Mouse (Mus musculus) lung, embryonic 16.5 days (tissue): Measurements from ENCODE around the gene Bloc1s5. TPM values are rescaled to one million over a fixed set of nuclear protein-coding genes. Genes with fewer than 3 reads are reported as not detected.

Experiments
- ATAC-seq: fragments of 200-750 bp; cut with Nextera tagmentation; 2 replicates; pipeline ENCODE4 v1.8.0; 2017; ENCODE audit warnings: low read depth, mild to moderate bottlenecking, moderate library complexity
- H3K27ac ChIP-seq: fragments of 300-500 bp; sonication (generic); 2 replicates; pipeline ENCODE4 v1.5.1; 2014; ENCODE audit warnings: mild to moderate bottlenecking, control low read depth, low read length
- H3K27me3 ChIP-seq: fragments of 300-500 bp; sonication (generic); 2 replicates; pipeline ENCODE4 v1.6.1; 2014; ENCODE audit warnings: low read depth, low read length, mixed read lengths; ENCODE audit not compliant: control insufficient read depth, insufficient read depth
- H3K36me3 ChIP-seq: fragments of 300-500 bp; sonication (generic); 2 replicates; pipeline ENCODE4 v1.6.1; 2014; ENCODE audit warnings: low read length; ENCODE audit not compliant: control insufficient read depth, insufficient read depth
- H3K4me1 ChIP-seq: fragments of 300-500 bp; sonication (generic); replicated peaks from 2 replicates; pipeline ENCODE4 v1.6.1; 2014; ENCODE audit warnings: low read length, mixed read lengths; ENCODE audit not compliant: control insufficient read depth, insufficient read depth
- H3K4me2 ChIP-seq: fragments of 300-500 bp; sonication (generic); 2 replicates; pipeline ENCODE4 v1.6.1; 2014; ENCODE audit warnings: low read depth, low read length, control low read depth
- H3K4me3 ChIP-seq: fragments of 300-500 bp; sonication (generic); 2 replicates; pipeline ENCODE4 v1.5.1; 2014; ENCODE audit warnings: mild to moderate bottlenecking, low read length, control low read depth
- H3K9ac ChIP-seq: fragments of 300-500 bp; sonication (generic); 2 replicates; pipeline ENCODE4 v1.6.1; 2014; ENCODE audit warnings: low read length, control low read depth
- H3K9me3 ChIP-seq: fragments of 300-500 bp; sonication (generic); 2 replicates; pipeline ENCODE4 v1.6.1; 2016; ENCODE audit warnings: low read length; ENCODE audit not compliant: control insufficient read depth
- WGBS: fragments of 180-500 bp; shearing (Covaris S2); extraction: QIAGEN DNeasy Blood & Tissue Kit; methylation state at CpG from one replicate; pipeline ENCODE4 v1.1.7; 2014; 5-methylcytosine and 5-hydroxymethylcytosine counted together
- polyA plus RNA-seq: library from polyadenylated mRNA; unstranded; fragments of >200 nt; fragmentation: Nextera tagmentation; extraction: Ambion mirVana; gene quantifications from 2 replicates; pipeline ENCODE4 v1.2.1, GENCODE M21; 2015

The Bloc1s5 gene
- polyA plus RNA-seq, 1 experiment from 2014 or later = 19.5 TPM

DNA sequence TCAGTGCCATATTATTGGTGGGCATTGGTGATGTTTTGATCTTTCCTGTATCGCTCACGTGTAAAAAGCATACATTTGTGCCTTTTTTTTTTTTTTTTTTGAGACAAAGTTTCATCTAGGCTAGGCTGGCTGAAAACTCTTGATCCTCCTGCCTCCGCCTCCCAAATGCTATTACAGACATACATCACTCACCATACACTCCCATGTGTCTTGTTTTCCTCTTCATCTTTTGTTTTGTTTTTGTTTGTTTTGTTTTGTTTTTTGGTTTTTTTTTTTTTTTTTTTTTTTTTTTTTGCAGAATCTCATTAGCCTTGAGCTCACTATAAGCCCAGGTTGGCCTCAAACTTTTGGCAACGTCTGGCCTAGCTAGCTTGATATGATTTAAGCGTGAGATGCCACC, 47.6 kb downstream of the Bloc1s5 start:
- Histone ChIP-seq H3K27me3 (no peaks in the 10 kb centered on the region), H3K4me3 (no peak overlapping the region), H3K36me3 (no peaks in the 10 kb centered on the region), H3K9me3 (no peaks in the 10 kb centered on the region), H3K9ac (no peak overlapping the region), H3K4me1 (no peaks in the 10 kb centered on the region), H3K27ac (no peak overlapping the region), H3K4me2 (no peak overlapping the region)
- 89% methylated on average over 5 of the region's 5 CpGs for WGBS
- no peak for ATAC-seq

DNA sequence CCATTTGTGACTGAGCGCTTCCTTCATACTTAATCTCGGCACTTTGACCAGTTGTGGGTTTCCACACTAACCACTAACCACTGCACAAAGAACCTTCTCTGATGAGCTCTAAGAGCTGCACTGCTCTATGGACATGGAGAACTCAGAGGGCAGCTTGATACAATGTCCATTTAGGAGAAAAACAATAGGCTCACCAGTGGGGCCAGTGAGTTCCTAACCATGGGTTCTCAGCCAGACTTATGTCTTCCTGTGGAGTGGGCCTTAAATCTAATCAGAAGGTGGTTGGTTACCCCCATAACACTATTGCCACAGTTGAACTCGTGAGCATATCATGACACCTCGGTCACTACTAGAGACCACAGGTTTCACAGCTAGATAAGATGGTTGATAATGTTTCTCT, 48.5 kb downstream of the Bloc1s5 start:
- whole genome bisulfite sequencing = 89% methylated on average over 4 of the region's 4 CpGs
- H3K4me1 ChIP-seq = no peaks in the 10 kb centered on the region
- no peak overlapping the region for H3K4me3 ChIP-seq
- H3K36me3 ChIP-seq = no peaks in the 10 kb centered on the region
- H3K9me3 ChIP-seq = no peaks in the 10 kb centered on the region
- no peaks in the 10 kb centered on the region for H3K27me3 ChIP-seq
- H3K4me2 ChIP-seq = no peak overlapping the region
- no peak overlapping the region for H3K27ac ChIP-seq
- ATAC-seq = no peak
- no peak overlapping the region for H3K9ac ChIP-seq

DNA sequence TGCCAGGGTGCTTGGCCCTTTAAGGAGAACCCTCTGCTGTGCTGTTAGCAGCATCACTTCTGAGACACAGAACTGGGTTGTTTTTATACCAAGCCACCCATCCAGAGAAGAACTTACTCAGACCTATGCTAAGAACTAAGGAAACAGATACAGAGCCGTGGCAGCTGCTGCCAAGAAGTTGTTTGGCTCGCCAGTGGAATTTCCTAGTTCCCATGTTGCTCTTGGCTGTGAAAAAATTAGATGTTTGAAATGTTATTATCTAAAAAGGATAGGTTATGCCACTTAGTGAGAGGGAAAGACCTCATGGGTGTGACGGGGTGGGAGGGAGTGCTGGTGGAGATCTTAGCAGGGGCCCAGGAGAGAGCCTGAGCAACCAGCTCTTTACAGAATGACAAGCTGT, 52.1 kb downstream of the Bloc1s5 start:
- H3K27ac ChIP-seq = no peak overlapping the region
- H3K4me1 ChIP-seq = 0 out of 2 replicates have a peak, but pooled peaks cover 2% of the 10 kb centered on the region
- H3K27me3 ChIP-seq = no peaks in the 10 kb centered on the region
- H3K4me3 ChIP-seq = no peak overlapping the region
- no peak for ATAC-seq
- H3K9ac ChIP-seq = no peak overlapping the region
- H3K9me3 ChIP-seq = no peaks in the 10 kb centered on the region
- H3K36me3 ChIP-seq = no peaks in the 10 kb centered on the region
- 29% methylated on average over 3 of the region's 3 CpGs for WGBS
- H3K4me2 ChIP-seq = no peak overlapping the region

DNA sequence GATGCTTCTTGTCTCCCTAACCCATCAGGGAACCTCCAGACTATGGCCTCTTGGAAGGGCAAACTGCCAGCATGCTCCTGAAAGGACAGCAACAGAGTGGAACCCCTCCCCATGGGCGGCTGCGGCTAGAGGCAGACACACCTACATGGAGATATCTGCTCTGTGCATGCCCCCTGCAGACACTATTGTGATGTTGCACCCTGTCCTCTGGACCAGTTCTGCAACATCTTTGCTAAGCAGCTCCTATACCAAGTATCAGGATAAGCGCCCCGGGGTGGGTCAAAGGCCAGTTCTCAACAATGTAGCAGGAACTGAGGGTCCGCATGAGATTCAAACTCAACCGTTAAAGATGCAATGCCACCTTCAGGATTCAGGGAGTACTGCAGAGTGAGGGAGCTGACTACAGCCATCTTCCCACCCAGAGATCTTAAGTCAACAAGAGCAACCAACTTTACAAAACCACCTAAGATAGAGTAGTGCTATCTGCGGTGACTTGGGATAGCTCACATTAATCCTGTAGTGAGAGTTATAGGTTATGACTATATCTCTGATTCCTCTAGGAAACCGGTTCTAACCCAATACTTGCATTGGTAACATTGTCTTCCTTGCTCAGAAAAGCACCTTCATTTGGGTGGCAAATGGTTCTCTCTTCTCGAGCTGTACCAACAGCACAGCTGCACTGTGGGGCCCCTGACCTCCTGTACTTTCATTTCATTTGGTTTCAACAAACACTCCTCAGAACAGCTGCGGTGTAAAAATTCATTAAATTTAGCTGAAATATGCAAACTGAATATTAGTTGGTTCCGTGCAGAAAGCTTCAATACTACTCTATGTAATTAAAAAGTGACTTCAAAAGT, 54.1 kb downstream of the Bloc1s5 start:
- WGBS = 41% methylated on average over 11 of the region's 11 CpGs
- Histone ChIP-seq H3K4me2 (peak overlapping the region; percentile 38), H3K9me3 (no peaks in the 10 kb centered on the region), H3K4me3 (peak overlapping the region; percentile 16), H3K27ac (no peak overlapping the region), H3K4me1 (0 out of 2 replicates have a peak, but pooled peaks cover 2% of the 10 kb centered on the region), H3K9ac (no peak overlapping the region), H3K27me3 (no peaks in the 10 kb centered on the region), H3K36me3 (no peaks in the 10 kb centered on the region)
- ATAC-seq = peak; percentile 82

DNA sequence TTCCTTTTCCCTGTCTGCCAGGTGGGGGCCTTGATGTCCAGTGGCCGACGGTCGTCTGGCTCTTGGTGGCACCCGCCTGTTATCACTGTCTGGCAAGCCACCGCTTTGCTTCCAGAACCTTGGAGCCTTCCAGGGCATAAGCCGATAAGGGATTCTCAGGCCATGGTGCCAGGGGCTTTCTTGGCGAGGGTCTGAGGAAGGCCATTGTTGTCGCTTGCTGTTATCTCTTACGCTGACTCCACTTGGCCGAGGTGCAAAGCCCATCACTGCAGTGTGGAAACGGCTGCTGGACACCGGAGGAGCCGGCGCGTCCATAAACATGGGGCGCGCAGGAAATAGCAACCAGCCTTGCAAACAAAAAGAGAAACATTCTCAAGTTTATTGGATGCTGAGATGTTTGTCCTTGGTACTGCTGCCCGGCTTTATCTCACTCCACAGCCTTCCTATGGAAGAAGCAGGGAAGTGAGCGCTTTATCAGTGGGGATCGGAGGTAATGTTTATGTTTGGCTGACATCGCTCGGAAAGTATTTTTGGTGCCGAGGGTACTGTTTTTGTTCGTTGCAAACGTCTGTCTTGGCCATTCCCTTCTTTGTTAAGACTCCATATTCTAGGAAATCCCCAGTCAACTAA, 54.8 kb downstream of the Bloc1s5 start:
- WGBS = 39% methylated on average over 25 of the region's 25 CpGs
- peak overlapping the region; percentile 38 for H3K4me2 ChIP-seq
- H3K36me3 ChIP-seq = no peaks in the 10 kb centered on the region
- ATAC-seq = peak; percentile 71
- H3K27me3 ChIP-seq = no peaks in the 10 kb centered on the region
- H3K4me1 ChIP-seq = 0 out of 2 replicates have a peak, but pooled peaks cover 2% of the 10 kb centered on the region
- no peaks in the 10 kb centered on the region for H3K9me3 ChIP-seq
- H3K27ac ChIP-seq = peak overlapping the region; percentile 37; the same call in 1 of the 2 replicates
- H3K9ac ChIP-seq = no peak overlapping the region
- H3K4me3 ChIP-seq = peak overlapping the region; percentile 16

DNA sequence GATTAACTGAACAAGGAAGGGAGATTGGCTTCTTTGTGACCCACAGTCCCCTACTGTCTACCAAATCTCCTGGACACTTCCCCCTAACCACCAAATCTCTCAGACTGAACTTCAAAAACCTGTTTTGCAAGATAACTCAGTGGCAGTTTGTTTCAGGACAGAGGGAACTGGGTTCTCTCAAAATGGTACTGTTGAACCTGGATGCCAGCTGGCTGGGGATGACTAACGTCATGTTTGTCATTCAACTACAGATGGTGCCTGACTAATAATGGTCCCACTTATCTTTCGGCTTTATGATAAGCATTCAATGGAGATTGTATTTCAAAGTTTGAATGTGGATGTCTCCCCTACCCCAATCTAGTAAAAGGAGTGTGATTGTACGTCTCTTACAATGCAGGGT, 60.2 kb downstream of the Bloc1s5 start:
- H3K4me2 ChIP-seq = no peak overlapping the region
- H3K27ac ChIP-seq = no peak overlapping the region
- no peaks in the 10 kb centered on the region for H3K27me3 ChIP-seq
- 47% methylated on average over 3 of the region's 3 CpGs for WGBS
- H3K9ac ChIP-seq = no peak overlapping the region
- no peaks in the 10 kb centered on the region for H3K4me1 ChIP-seq
- no peak for ATAC-seq
- no peaks in the 10 kb centered on the region for H3K36me3 ChIP-seq
- no peak overlapping the region for H3K4me3 ChIP-seq
- no peaks in the 10 kb centered on the region for H3K9me3 ChIP-seq

DNA sequence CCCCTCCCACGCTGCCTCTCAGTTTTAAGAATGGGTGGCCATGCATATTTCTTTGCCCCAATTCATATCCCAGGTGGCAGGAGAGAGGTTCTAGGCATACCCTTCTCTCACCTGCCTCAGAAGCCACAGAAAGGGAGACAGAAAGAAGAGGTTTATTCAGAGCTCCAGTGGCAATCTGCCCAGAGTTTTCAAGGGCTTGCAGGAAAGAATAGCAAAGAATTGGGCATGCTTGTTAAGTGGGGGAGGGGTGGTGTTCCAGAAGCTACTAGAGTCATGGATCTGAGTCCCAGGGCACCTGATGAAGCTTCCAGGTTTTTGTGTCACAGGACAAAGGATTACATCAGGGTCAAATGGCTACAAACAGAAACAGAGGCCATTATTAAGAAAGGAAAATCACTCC, 61.6 kb downstream of the Bloc1s5 start:
- Histone ChIP-seq H3K9me3 (no peaks in the 10 kb centered on the region), H3K4me2 (no peak overlapping the region), H3K36me3 (no peaks in the 10 kb centered on the region), H3K4me3 (no peak overlapping the region), H3K27ac (no peak overlapping the region), H3K9ac (no peak overlapping the region), H3K27me3 (no peaks in the 10 kb centered on the region), H3K4me1 (no peaks in the 10 kb centered on the region)
- WGBS = 85% methylated on average over 1 of the region's 1 CpGs
- ATAC-seq = no peak

DNA sequence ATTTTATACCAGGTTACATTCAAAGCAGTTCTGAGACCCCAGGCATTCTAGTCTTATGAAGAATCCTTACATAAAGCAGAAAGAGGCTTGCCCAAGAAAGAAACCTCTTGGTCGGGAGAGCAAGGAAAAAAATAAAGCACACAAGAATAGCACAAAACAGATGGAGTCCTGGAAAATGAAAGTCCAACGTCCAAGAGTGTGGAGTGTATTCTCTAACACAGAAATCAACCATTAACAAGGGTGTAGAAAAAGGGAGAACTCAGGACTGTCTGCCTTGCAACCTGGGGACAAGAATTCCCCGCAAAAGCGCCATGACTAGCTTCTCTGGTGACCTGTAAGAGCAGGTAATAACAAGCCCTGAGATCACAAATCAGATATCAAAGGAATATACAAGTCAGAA, 69.7 kb downstream of the Bloc1s5 start:
- Histone ChIP-seq H3K36me3 (no peaks in the 10 kb centered on the region), H3K4me2 (no peak overlapping the region), H3K9me3 (no peaks in the 10 kb centered on the region), H3K4me1 (no peaks in the 10 kb centered on the region), H3K27me3 (no peaks in the 10 kb centered on the region), H3K4me3 (no peak overlapping the region), H3K9ac (no peak overlapping the region), H3K27ac (no peak overlapping the region)
- WGBS = 72% methylated on average over 4 of the region's 4 CpGs
- no peak for ATAC-seq

DNA sequence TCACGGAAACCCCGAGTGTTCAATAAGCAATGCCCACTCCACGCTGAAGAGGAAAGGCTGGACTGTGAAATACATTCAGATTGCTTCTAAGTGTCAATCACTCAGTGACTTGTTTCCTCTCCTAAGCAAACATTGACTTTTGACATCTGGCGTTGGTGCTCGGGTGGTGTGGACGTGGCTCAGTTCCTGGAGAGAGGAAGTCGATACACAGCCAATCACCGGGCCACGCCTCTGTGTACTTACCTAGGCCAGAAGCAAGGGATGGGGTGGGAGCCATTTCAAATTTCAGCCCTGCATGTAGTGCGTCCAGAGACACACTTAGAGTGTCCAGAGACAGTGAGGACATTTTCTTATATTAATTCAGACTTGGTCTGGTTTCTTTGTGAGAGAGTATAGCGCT, 80.3 kb downstream of the Bloc1s5 start:
- no peaks in the 10 kb centered on the region for H3K36me3 ChIP-seq
- no peaks in the 10 kb centered on the region for H3K27me3 ChIP-seq
- no peak overlapping the region for H3K27ac ChIP-seq
- no peaks in the 10 kb centered on the region for H3K4me1 ChIP-seq
- no peak overlapping the region for H3K4me2 ChIP-seq
- H3K9me3 ChIP-seq = no peaks in the 10 kb centered on the region
- WGBS = 46% methylated on average over 11 of the region's 11 CpGs
- no peak for ATAC-seq
- no peak overlapping the region for H3K4me3 ChIP-seq
- no peak overlapping the region for H3K9ac ChIP-seq
